Mouse (Mus musculus) brain, embryonic 14.5 days (tissue): ENCODE data around the gene Nxf2. TPM values are rescaled to one million over a fixed set of nuclear protein-coding genes. Genes with fewer than 3 reads are reported as not detected.
"Not testable (repeated sequence)": the region's sequence is repeated elsewhere in the genome, so short reads cannot be mapped to it uniquely, and the experiment has no call there.

Experiments
- DNase-seq: peaks from one replicate; pipeline ENCODE4 v3.0.0-alpha.2; 2011; ENCODE audit warnings: low read depth
- CTCF ChIP-seq: fragments of 200-500 bp; IDR thresholded peaks from 2 replicates; pipeline ENCODE4 v1.5.1; 2012; ENCODE audit warnings: inconsistent platforms, mild to moderate bottlenecking, moderate library complexity, borderline replicate concordance; ENCODE audit not compliant: insufficient read depth, insufficient read length; ENCODE audit errors: extremely low read depth
- POLR2A ChIP-seq: fragments of 200-500 bp; IDR thresholded peaks from 2 replicates; pipeline ENCODE4 v1.6.1; 2012; ENCODE audit warnings: mild to moderate bottlenecking, inconsistent platforms, borderline replicate concordance; ENCODE audit not compliant: poor library complexity, insufficient read depth, insufficient read length, severe bottlenecking; ENCODE audit errors: extremely low read depth
- polyA plus RNA-seq: library from polyadenylated mRNA; depleted of rRNA; stranded (reverse); fragments of >200 nt; gene quantifications from 2 replicates; pipeline ENCODE4 v1.2.3, GENCODE M21; 2012; rRNA removed

Gene Nxf2
- polyA plus RNA-seq, 1 experiment: 0.22 TPM

- TF ChIP-seq CTCF (no peak), POLR2A (no peak)
- DNase-seq: no peak
Measured at GRCm38 (mm10) chrX:134915745-134916144, 48.8 kb downstream of the Nxf2 start.

GRCm38 (mm10) chrX:134915315-134915714 lies 49.2 kb downstream of the Nxf2 start:
- not testable (repeated sequence) for DNase-seq

GRCm38 (mm10) chrX:134914851-134915250 lies 49.7 kb downstream of the Nxf2 start:
- no peak for DNase-seq
- TF ChIP-seq CTCF (no peak), POLR2A (no peak)

GRCm38 (mm10) chrX:134913234-134913936 lies 51.2 kb downstream of the Nxf2 start:
- TF ChIP-seq CTCF (no peak), POLR2A (no peak)
- peak; percentile 53 for DNase-seq

- no peak for DNase-seq
- no peak for TF ChIP-seq POLR2A
- no peak for TF ChIP-seq CTCF
Measured at GRCm38 (mm10) chrX:134912805-134913204, 51.7 kb downstream of the Nxf2 start.

GRCm38 (mm10) chrX:134910345-134910744 lies 54.2 kb downstream of the Nxf2 start:
- DNase-seq: no peak
- TF ChIP-seq POLR2A (no peak), CTCF (no peak)

Other genes starting within 250 kb of the Nxf2 start
- 59.4 and 66.0 TPM in 2 replicates for gene Armcx1, start 246.8 kb downstream of the Nxf2 start, polyA plus RNA-seq
- 32.9 and 38.0 TPM in 2 replicates for gene Armcx6, start 213.3 kb downstream of the Nxf2 start, polyA plus RNA-seq
- 41.3 TPM in 2 replicates for gene Armcx3, start 208.2 kb downstream of the Nxf2 start, polyA plus RNA-seq
- 88.0 and 110 TPM in 2 replicates for gene Armcx2, start 155.5 kb downstream of the Nxf2 start, polyA plus RNA-seq
- gene Zmat1, start 44.5 kb upstream of the Nxf2 start, polyA plus RNA-seq: 1.3 and 4.5 TPM in 2 replicates
- gene Gm15023, start 212.9 kb upstream of the Nxf2 start, polyA plus RNA-seq: not detected in 2 replicates
- 19.9 and 37.5 TPM in 2 replicates for gene Tceal6, start 245.9 kb upstream of the Nxf2 start, polyA plus RNA-seq